Mouse (Mus musculus) stomach, embryonic 16.5 days (tissue): ENCODE data around the gene Cnpy3. TPM values are rescaled to one million over a fixed set of nuclear protein-coding genes. Genes with fewer than 3 reads are reported as not detected.

ENCODE experiments used
- ATAC-seq: fragments of 200-750 bp; cut with Nextera tagmentation; 2 replicates; pipeline ENCODE4 v1.8.0; 2017; ENCODE audit warnings: moderate number of reproducible peaks, moderate TSS enrichment; ENCODE audit not compliant: insufficient read depth, low FRiP score
- H3K27ac ChIP-seq: fragments of 300-500 bp; sonication (generic); 2 replicates; pipeline ENCODE4 v1.5.1; 2014; ENCODE audit warnings: low read length
- H3K27me3 ChIP-seq: fragments of 300-500 bp; sonication (generic); 2 replicates; pipeline ENCODE4 v1.6.1; 2014; ENCODE audit warnings: low read length, control low read depth, mixed read lengths; ENCODE audit not compliant: control insufficient read depth, insufficient read depth
- H3K36me3 ChIP-seq: fragments of 300-500 bp; sonication (generic); 2 replicates; pipeline ENCODE4 v1.6.1; 2014; ENCODE audit warnings: low read length; ENCODE audit not compliant: control insufficient read depth, insufficient read depth
- H3K4me1 ChIP-seq: fragments of 300-500 bp; sonication (generic); 2 replicates; pipeline ENCODE4 v1.6.1; 2014; ENCODE audit warnings: low read length, control low read depth, mixed read lengths; ENCODE audit not compliant: control insufficient read depth, insufficient read depth
- H3K4me2 ChIP-seq: fragments of 300-500 bp; sonication (generic); 2 replicates; pipeline ENCODE4 v1.6.1; 2014; ENCODE audit warnings: low read depth, low read length, mixed read lengths
- H3K4me3 ChIP-seq: fragments of 300-500 bp; sonication (generic); replicated peaks from 2 replicates; pipeline ENCODE4 v1.5.1; 2014; ENCODE audit warnings: mild to moderate bottlenecking, low read length
- H3K9ac ChIP-seq: fragments of 300-500 bp; sonication (generic); 2 replicates; pipeline ENCODE4 v1.6.1; 2014; ENCODE audit warnings: low read length
- H3K9me3 ChIP-seq: fragments of 300-500 bp; sonication (generic); replicated peaks from 2 replicates; pipeline ENCODE4 v1.6.1; 2016; ENCODE audit warnings: low read length, control low read depth; ENCODE audit not compliant: control insufficient read depth
- WGBS: fragments of 180-500 bp; shearing (Covaris S2); extraction: QIAGEN DNeasy Blood & Tissue Kit; methylation state at CpG from one replicate; pipeline ENCODE4 v1.1.7; 2014; 5-methylcytosine and 5-hydroxymethylcytosine counted together
- polyA plus RNA-seq: library from polyadenylated mRNA; unstranded; fragments of >200 nt; fragmentation: Nextera tagmentation; extraction: Ambion mirVana; gene quantifications from 2 replicates; pipeline ENCODE4 v1.2.1, GENCODE M21; 2015

Gene Cnpy3
- polyA plus RNA-seq, 1 experiment from 2014 or later: 70.7 TPM

DNA sequence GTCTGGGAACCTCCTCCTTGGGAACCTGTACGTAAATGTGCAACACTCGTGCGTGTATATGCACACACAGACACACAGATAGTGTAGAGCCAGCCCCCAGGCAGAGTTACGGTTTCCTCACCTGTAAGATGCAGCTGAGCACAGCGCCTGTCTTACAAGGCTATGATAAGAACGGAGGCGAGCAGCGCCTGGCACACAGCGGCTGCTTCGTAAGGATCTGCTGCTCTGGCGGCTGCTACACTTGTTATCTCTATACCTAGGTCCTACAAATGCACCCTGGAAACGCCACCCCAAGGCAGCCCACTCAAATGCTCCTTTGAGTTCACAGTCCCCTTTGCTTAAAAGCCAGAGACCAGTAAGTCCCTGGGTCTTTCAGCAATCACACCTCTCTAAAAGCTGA, 61.3 kb downstream of the Cnpy3 start:
- Histone ChIP-seq H3K27ac (no peak overlapping the region), H3K27me3 (no peaks in the 10 kb centered on the region), H3K36me3 (peaks cover 6% of the 10 kb centered on the region; the same call in 1 of the 2 replicates), H3K4me2 (no peak overlapping the region), H3K9me3 (no peaks in the 10 kb centered on the region), H3K9ac (no peak overlapping the region), H3K4me3 (no peak overlapping the region), H3K4me1 (no peaks in the 10 kb centered on the region)
- 88% methylated on average over 12 of the region's 12 CpGs for WGBS
- no peak for ATAC-seq

DNA sequence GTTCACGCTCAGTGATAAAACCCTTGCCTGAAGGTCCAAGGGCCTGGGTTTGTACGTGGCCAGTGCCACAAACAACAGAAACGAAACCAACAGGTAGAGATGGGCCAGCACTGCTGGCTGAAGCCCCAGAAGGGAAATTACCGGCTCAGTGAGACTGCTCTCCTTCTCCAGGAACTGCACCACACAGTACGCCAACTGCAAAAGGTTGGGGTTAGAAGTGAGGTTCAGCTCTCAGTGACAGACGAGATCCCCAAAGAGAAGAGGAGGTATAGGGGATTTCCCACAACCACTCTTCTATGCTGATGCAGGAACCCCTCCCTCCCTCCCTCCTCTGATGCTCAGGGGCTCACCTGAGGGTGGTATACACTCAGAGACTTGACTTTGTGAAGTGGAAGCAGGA, 66.1 kb downstream of the Cnpy3 start:
- 92% methylated on average over 6 of the region's 6 CpGs for WGBS
- H3K4me3 ChIP-seq: no peak overlapping the region
- H3K4me2 ChIP-seq: no peak overlapping the region
- peaks cover 14% of the 10 kb centered on the region for H3K36me3 ChIP-seq
- no peak for ATAC-seq
- H3K9ac ChIP-seq: no peak overlapping the region
- no peaks in the 10 kb centered on the region for H3K9me3 ChIP-seq
- H3K27me3 ChIP-seq: no peaks in the 10 kb centered on the region
- H3K27ac ChIP-seq: no peak overlapping the region
- peaks cover 8% of the 10 kb centered on the region for H3K4me1 ChIP-seq

Other genes with a start within 250 kb of the Cnpy3 start
- gene Cul9, start 205.8 kb downstream of the Cnpy3 start, polyA plus RNA-seq: 3.2 and 4.0 TPM in 2 replicates
- gene Srf, start 196.0 kb downstream of the Cnpy3 start, polyA plus RNA-seq: 7.0 and 8.9 TPM in 2 replicates
- gene Ptk7, start 122.7 kb downstream of the Cnpy3 start, polyA plus RNA-seq: 93.9 and 94.9 TPM in 2 replicates
- gene Klc4, start 106.2 kb downstream of the Cnpy3 start, polyA plus RNA-seq: 41.4 and 46.7 TPM in 2 replicates
- gene Mrpl2, start 106.0 kb downstream of the Cnpy3 start, polyA plus RNA-seq: 94.1 and 99.9 TPM in 2 replicates
- gene Cul7, start 101.9 kb downstream of the Cnpy3 start, polyA plus RNA-seq: 51.2 and 54.8 TPM in 2 replicates
- 49.7 and 52.4 TPM in 2 replicates for gene Rrp36, start 77.9 kb downstream of the Cnpy3 start, polyA plus RNA-seq
- gene Mea1, start 73.4 kb downstream of the Cnpy3 start, polyA plus RNA-seq: 148 and 160 TPM in 2 replicates
- gene Klhdc3, start 71.3 kb downstream of the Cnpy3 start, polyA plus RNA-seq: 110 and 113 TPM in 2 replicates
- 71.7 and 82.4 TPM in 2 replicates for gene Ppp2r5d, start 47.1 kb downstream of the Cnpy3 start, polyA plus RNA-seq
- 14.7 and 15.0 TPM in 2 replicates for gene Pex6, start 40.8 kb downstream of the Cnpy3 start, polyA plus RNA-seq
- gene Gnmt, start 23.0 kb downstream of the Cnpy3 start, polyA plus RNA-seq: 17.1 and 21.8 TPM in 2 replicates
- gene Ptcra, start 11.5 kb upstream of the Cnpy3 start, polyA plus RNA-seq: 0.17 TPM in 1 of 2 replicates, not detected in the other
- gene 2310039H08Rik, start 20.4 kb upstream of the Cnpy3 start, polyA plus RNA-seq: 76.2 and 83.8 TPM in 2 replicates
- 151 and 155 TPM in 2 replicates for gene Rpl7l1, start 30.5 kb upstream of the Cnpy3 start, polyA plus RNA-seq
- 3.4 and 4.0 TPM in 2 replicates for gene Bicral, start 106.3 kb upstream of the Cnpy3 start, polyA plus RNA-seq
- 25.8 and 34.8 TPM in 2 replicates for gene Tbcc, start 138.5 kb upstream of the Cnpy3 start, polyA plus RNA-seq
- not detected in 2 replicates for gene Prph2, start 158.2 kb upstream of the Cnpy3 start, polyA plus RNA-seq